Mouse (Mus musculus) urinary bladder, adult 2 months (tissue): ENCODE results near the gene Sema4c. TPM values are rescaled to one million over a fixed set of nuclear protein-coding genes. Genes with fewer than 3 reads are reported as not detected.

Experiments
- DNase-seq: peaks from one replicate; pipeline ENCODE4 v3.0.0; 2022; ENCODE audit warnings: low spot score
- polyA plus RNA-seq: library from polyadenylated mRNA; depleted of rRNA; stranded (reverse); fragments of >200 nt; gene quantifications from 2 replicates; pipeline ENCODE4 v1.2.3, GENCODE M21; 2012

The Sema4c gene
- polyA plus RNA-seq, 1 experiment: 25.6 TPM

- DNase-seq: no peak
Measured at GRCm38 (mm10) chr1:36535477-36536396, 22.4 kb downstream of the Sema4c start.

- DNase-seq: no peak
Measured at GRCm38 (mm10) chr1:36534595-36535058, 23.5 kb downstream of the Sema4c start.

GRCm38 (mm10) chr1:36533546-36533945 lies 24.6 kb downstream of the Sema4c start:
- DNase-seq: no peak

GRCm38 (mm10) chr1:36531461-36531860 lies 26.7 kb downstream of the Sema4c start:
- no peak for DNase-seq

- no peak for DNase-seq
Measured at GRCm38 (mm10) chr1:36530962-36531361, 27.2 kb downstream of the Sema4c start.

- no peak for DNase-seq
Measured at GRCm38 (mm10) chr1:36530485-36530884, 27.7 kb downstream of the Sema4c start.

GRCm38 (mm10) chr1:36529875-36530274 lies 28.3 kb downstream of the Sema4c start:
- no peak for DNase-seq

- DNase-seq: no peak
Measured at GRCm38 (mm10) chr1:36529274-36529673, 28.9 kb downstream of the Sema4c start.

GRCm38 (mm10) chr1:36528351-36528750 lies 29.8 kb downstream of the Sema4c start:
- no peak for DNase-seq

- DNase-seq: no peak
Measured at GRCm38 (mm10) chr1:36526903-36527302, 31.2 kb downstream of the Sema4c start.

- DNase-seq: no peak
Measured at GRCm38 (mm10) chr1:36525774-36526173, 32.4 kb downstream of the Sema4c start.

- DNase-seq: no peak
Measured at GRCm38 (mm10) chr1:36524058-36524457, 34.1 kb downstream of the Sema4c start.

GRCm38 (mm10) chr1:36523332-36524013 lies 34.7 kb downstream of the Sema4c start:
- DNase-seq: no peak

- no peak for DNase-seq
Measured at GRCm38 (mm10) chr1:36522210-36522609, 35.9 kb downstream of the Sema4c start.

- DNase-seq: no peak
Measured at GRCm38 (mm10) chr1:36519626-36520025, 38.5 kb downstream of the Sema4c start.

- no peak for DNase-seq
Measured at GRCm38 (mm10) chr1:36518259-36518658, 39.9 kb downstream of the Sema4c start.

- DNase-seq: no peak
Measured at GRCm38 (mm10) chr1:36513718-36514117, 44.4 kb downstream of the Sema4c start.

GRCm38 (mm10) chr1:36513310-36513709 lies 44.8 kb downstream of the Sema4c start:
- DNase-seq: no peak

- no peak for DNase-seq
Measured at GRCm38 (mm10) chr1:36512966-36513280, 45.2 kb downstream of the Sema4c start.

GRCm38 (mm10) chr1:36512089-36512965 lies 45.8 kb downstream of the Sema4c start:
- DNase-seq: peak; percentile 55

- peak; percentile 100 for DNase-seq
Measured at GRCm38 (mm10) chr1:36511289-36512021, 46.7 kb downstream of the Sema4c start, which contains the start of gene Cnnm3. Gene Cnnm3, plus strand, starts transcription at chr1:36511867.
